Comparison of ENCODE assay signal across 32 mouse cellular contexts in the genomic region with DNA sequence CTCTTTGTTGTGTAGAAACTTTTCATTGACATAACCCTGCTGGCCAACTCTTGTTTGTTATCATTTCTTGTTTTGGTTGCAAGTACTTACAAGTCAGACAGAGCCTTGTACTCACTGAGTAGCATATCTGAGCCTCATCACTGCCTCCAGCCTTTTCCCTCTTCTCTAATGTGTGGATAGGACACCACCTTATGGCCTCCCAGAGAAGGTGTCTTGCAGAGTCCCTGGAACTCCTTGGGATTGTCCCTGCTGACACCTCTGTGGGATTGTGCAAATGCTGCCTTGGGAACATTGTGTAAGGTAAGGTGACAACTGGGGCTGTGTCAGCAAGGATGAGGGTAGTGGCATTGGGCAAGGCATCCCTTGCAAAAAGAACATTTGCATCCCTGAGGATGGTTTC. TPM values are rescaled to one million over a fixed set of nuclear protein-coding genes. Genes with fewer than 3 reads are reported as not detected.
DNase-seq lines count a peak whose midpoint lies in the region; ATAC-seq and TF ChIP-seq lines count a peak whose summit lies in the region.
"Had no signal": no experiment of that assay in that cellular context is flagged by ENCODE, and none has a peak within 500 bp of the region (broad histone marks: within the 10 kb centered on the region; RNA-seq: fewer than 3 reads in every experiment).

No protein-coding gene starts in this region.

- no peak for TF ChIP-seq EP300 in liver, postnatal 0 days (IDR thresholded peaks at IDR 0.05; ENCODE audit: low read depth)
- TF ChIP-seq EP300 in stomach, postnatal 0 days (optimal IDR thresholded peaks at IDR 0.05) = no peak

- H3K4me3 ChIP-seq in hindbrain, postnatal 0 days (ENCODE audit: low read length) = no peak overlapping the region
- no peak overlapping the region for H3K4me3 ChIP-seq in hindbrain, embryonic 14.5 days (replicated peaks; ENCODE audit: low read length)
- H3K4me3 ChIP-seq in liver, postnatal 0 days (ENCODE audit: low read depth, low read length) = no peak overlapping the region
- no peak overlapping the region for H3K4me3 ChIP-seq in liver, embryonic 12.5 days
- no peak overlapping the region for H3K4me3 ChIP-seq in stomach, postnatal 0 days (ENCODE audit: low read depth, low read length)
- H3K4me3 ChIP-seq: hindbrain, embryonic 15.5 days; limb, embryonic 10.5 days; lung, embryonic 15.5 days; stomach, embryonic 15.5 days had no signal

- no peak overlapping the region for H3K27ac ChIP-seq in hindbrain, postnatal 0 days
- no peak overlapping the region for H3K27ac ChIP-seq in hindbrain, embryonic 14.5 days
- H3K27ac ChIP-seq in liver, postnatal 0 days (ENCODE audit: low read depth) = no peak overlapping the region
- H3K27ac ChIP-seq in liver, embryonic 12.5 days = no peak overlapping the region
- no peak overlapping the region for H3K27ac ChIP-seq in stomach, postnatal 0 days (replicated peaks)
- H3K27ac ChIP-seq: hindbrain, embryonic 15.5 days; limb, embryonic 10.5 days; lung, embryonic 15.5 days; macrophage; stomach, embryonic 15.5 days had no signal

- ATAC-seq in hindbrain, postnatal 0 days = no peak
- ATAC-seq in hindbrain, embryonic 14.5 days (ENCODE audit: low FRiP score) = no peak
- no peak for ATAC-seq in liver, postnatal 0 days
- ATAC-seq in liver, embryonic 12.5 days = no peak
- ATAC-seq in stomach, postnatal 0 days (ENCODE audit: low FRiP score, low TSS enrichment) = no peak
- ATAC-seq: intestine, embryonic 16.5 days; midbrain, embryonic 16.5 days had no signal

- 0 out of 2 replicates have a peak, but pooled peaks cover 3% of the 10 kb centered on the region for H3K4me1 ChIP-seq in hindbrain, postnatal 0 days (ENCODE audit: insufficient read depth, low read length)
- H3K4me1 ChIP-seq in hindbrain, embryonic 14.5 days (replicated peaks; ENCODE audit: control insufficient read depth, insufficient read depth, low read length) = no peaks in the 10 kb centered on the region
- H3K4me1 ChIP-seq in liver, postnatal 0 days (ENCODE audit: insufficient read depth) = no peaks in the 10 kb centered on the region
- H3K4me1 ChIP-seq in liver, embryonic 12.5 days = 0 out of 2 replicates have a peak, but pooled peaks cover 4% of the 10 kb centered on the region
- no peaks in the 10 kb centered on the region for H3K4me1 ChIP-seq in stomach, postnatal 0 days (replicated peaks; ENCODE audit: control insufficient read depth, insufficient read depth)

- H3K27me3 ChIP-seq in hindbrain, postnatal 0 days (ENCODE audit: insufficient read depth, low read length) = no peaks in the 10 kb centered on the region
- no peaks in the 10 kb centered on the region for H3K27me3 ChIP-seq in hindbrain, embryonic 14.5 days (ENCODE audit: control insufficient read depth, insufficient read depth, low read length)
- H3K27me3 ChIP-seq in liver, postnatal 0 days (ENCODE audit: insufficient read depth, low read length) = no peaks in the 10 kb centered on the region
- H3K27me3 ChIP-seq in liver, embryonic 12.5 days (replicated peaks) = peaks cover 16% of the 10 kb centered on the region; the same call in 1 of the 2 replicates
- H3K27me3 ChIP-seq in stomach, postnatal 0 days (ENCODE audit: control insufficient read depth, insufficient read depth, low read length) = no peaks in the 10 kb centered on the region
- H3K27me3 ChIP-seq: hindbrain, embryonic 15.5 days; lung, embryonic 15.5 days; stomach, embryonic 15.5 days had no signal

- H3K4me2 ChIP-seq in hindbrain, postnatal 0 days (ENCODE audit: low read depth, low read length) = no peak overlapping the region
- H3K4me2 ChIP-seq in hindbrain, embryonic 14.5 days (replicated peaks) = no peak overlapping the region
- H3K4me2 ChIP-seq in liver, postnatal 0 days (ENCODE audit: low read depth, low read length) = no peak overlapping the region
- H3K4me2 ChIP-seq in liver, embryonic 12.5 days = no peak overlapping the region
- H3K4me2 ChIP-seq in stomach, postnatal 0 days (replicated peaks; ENCODE audit: low read depth) = no peak overlapping the region
- H3K4me2 ChIP-seq: hindbrain, embryonic 15.5 days; lung, embryonic 15.5 days; stomach, embryonic 15.5 days had no signal

- no peaks in the 10 kb centered on the region for H3K9me3 ChIP-seq in hindbrain, postnatal 0 days (ENCODE audit: low read length)
- H3K9me3 ChIP-seq in hindbrain, embryonic 14.5 days (ENCODE audit: control insufficient read depth, low read length) = no peaks in the 10 kb centered on the region
- no peaks in the 10 kb centered on the region for H3K9me3 ChIP-seq in liver, postnatal 0 days (ENCODE audit: low read length)
- H3K9me3 ChIP-seq in liver, embryonic 12.5 days (replicated peaks) = no peaks in the 10 kb centered on the region
- H3K9me3 ChIP-seq in stomach, postnatal 0 days (ENCODE audit: control insufficient read depth, low read length) = no peaks in the 10 kb centered on the region
- H3K9me3 ChIP-seq: hindbrain, embryonic 15.5 days; limb, embryonic 10.5 days; lung, embryonic 15.5 days; stomach, embryonic 15.5 days had no signal

- TF ChIP-seq CTCF in hindbrain, postnatal 0 days (IDR thresholded peaks at IDR 0.05; ENCODE audit: low read depth) = peak; percentile 35
- peak; percentile 17; the same call in 1 of the 2 replicates for TF ChIP-seq CTCF in liver, postnatal 0 days (IDR thresholded peaks at IDR 0.05; ENCODE audit: low read depth)
- TF ChIP-seq CTCF in stomach, postnatal 0 days (IDR thresholded peaks at IDR 0.05; ENCODE audit: low read depth) = peak; percentile 68

- no peak overlapping the region for H3K9ac ChIP-seq in hindbrain, postnatal 0 days (replicated peaks; ENCODE audit: low read length)
- H3K9ac ChIP-seq in hindbrain, embryonic 14.5 days = no peak overlapping the region
- no peak overlapping the region for H3K9ac ChIP-seq in liver, postnatal 0 days (replicated peaks)
- no peak overlapping the region for H3K9ac ChIP-seq in liver, embryonic 12.5 days
- H3K9ac ChIP-seq in stomach, postnatal 0 days (ENCODE audit: low read length) = no peak overlapping the region
- H3K9ac ChIP-seq: hindbrain, embryonic 15.5 days; lung, embryonic 15.5 days; stomach, embryonic 15.5 days had no signal

- no peak for DNase-seq in hindbrain, postnatal 0 days (ENCODE audit: low spot score)
- no peak for DNase-seq in hindbrain, embryonic 14.5 days (ENCODE audit: low spot score)
- no peak for DNase-seq in liver, postnatal 0 days
- DNase-seq in NIH3T3 (ENCODE audit: low read depth) = peak; percentile 59
- no peak for DNase-seq in stomach, postnatal 0 days (ENCODE audit: low spot score)
- no peak for DNase-seq in thymus, postnatal 36 days
- DNase-seq: adrenal gland, postnatal 14 days; B cell, adult 2 months; cerebellum, adult 8-10 months; gastrocnemius, postnatal 36 days; heart, postnatal 4 days; liver; thymus, adult 2 months had no signal

- H3K36me3 ChIP-seq in hindbrain, postnatal 0 days (ENCODE audit: insufficient read depth, low read length) = no peaks in the 10 kb centered on the region
- H3K36me3 ChIP-seq in hindbrain, embryonic 14.5 days (replicated peaks; ENCODE audit: control insufficient read depth, insufficient read depth) = no peaks in the 10 kb centered on the region
- H3K36me3 ChIP-seq in liver, postnatal 0 days (replicated peaks; ENCODE audit: insufficient read depth, low read length) = no peaks in the 10 kb centered on the region
- H3K36me3 ChIP-seq in liver, embryonic 12.5 days = no peaks in the 10 kb centered on the region
- H3K36me3 ChIP-seq in stomach, postnatal 0 days (ENCODE audit: control insufficient read depth, insufficient read depth, low read length) = no peaks in the 10 kb centered on the region
- H3K36me3 ChIP-seq: hindbrain, embryonic 15.5 days; limb, embryonic 10.5 days; lung, embryonic 15.5 days; stomach, embryonic 15.5 days had no signal

RNA-seq across cellular contexts. Expression of gene Ccdc105, which starts 9.1 kb away (rescaled TPM):
- total RNA-seq in hindbrain, postnatal 0 days (2014; rRNA removed) = not detected in 2 replicates
- 0.16 and 0.28 TPM in 2 replicates for polyA plus RNA-seq in hindbrain, postnatal 0 days (2015; fragmentation: Nextera tagmentation; extraction: Ambion mirVana)
- 0.23 and 0.35 TPM in 2 replicates for polyA plus RNA-seq in hindbrain, embryonic 14.5 days (2014; fragmentation: Nextera tagmentation; extraction: Ambion mirVana)
- not detected in 2 replicates for polyA plus RNA-seq in liver, postnatal 0 days (2015; fragmentation: Nextera tagmentation; extraction: Ambion mirVana)
- polyA plus RNA-seq in liver, embryonic 12.5 days (2016; fragmentation: Nextera tagmentation; extraction: Ambion mirVana) = not detected in 2 replicates
- polyA plus RNA-seq in stomach, postnatal 0 days (2015; fragmentation: Nextera tagmentation; extraction: Ambion mirVana) = 0.07 TPM in 1 of 2 replicates, not detected in the other
- total RNA-seq: adrenal gland, postnatal 14 days; CH12.LX; gastrocnemius, adult 18-20 months; gastrocnemius, postnatal 36 days; heart, adult 8-10 months; heart, postnatal 4 days; MEL had no signal
- polyA plus RNA-seq: heart, embryonic 16.5 days; intestine, embryonic 16.5 days; kidney, embryonic 16.5 days; macrophage; spleen, adult 2 months; stomach, embryonic 15.5 days had no signal

RNA-seq across cellular contexts. Expression of gene Casp14, which starts 25.6 kb away (rescaled TPM):
- not detected in 2 replicates for total RNA-seq in hindbrain, postnatal 0 days (2014; rRNA removed)
- not detected in 2 replicates for polyA plus RNA-seq in hindbrain, postnatal 0 days (2015; fragmentation: Nextera tagmentation; extraction: Ambion mirVana)
- polyA plus RNA-seq in hindbrain, embryonic 14.5 days (2014; fragmentation: Nextera tagmentation; extraction: Ambion mirVana) = not detected in 2 replicates
- polyA plus RNA-seq in liver, postnatal 0 days (2015; fragmentation: Nextera tagmentation; extraction: Ambion mirVana) = not detected in 2 replicates
- polyA plus RNA-seq in liver, embryonic 12.5 days (2016; fragmentation: Nextera tagmentation; extraction: Ambion mirVana) = not detected in 2 replicates
- polyA plus RNA-seq in stomach, postnatal 0 days (2015; fragmentation: Nextera tagmentation; extraction: Ambion mirVana) = 29.5 and 31.1 TPM in 2 replicates
- total RNA-seq: adrenal gland, postnatal 14 days; CH12.LX; gastrocnemius, adult 18-20 months; gastrocnemius, postnatal 36 days; heart, adult 8-10 months; heart, postnatal 4 days; layer of hippocampus, postnatal 25 days; MEL had no signal
- polyA plus RNA-seq: forebrain, embryonic 11.5 days; heart, embryonic 16.5 days; hindbrain, embryonic 15.5 days; kidney, embryonic 16.5 days; macrophage; midbrain, embryonic 16.5 days; neural tube, embryonic 14.5 days; spleen, adult 2 months; urinary bladder, adult 2 months had no signal

RNA-seq across cellular contexts. Expression of gene Slc1a6, which starts 36.6 kb away (rescaled TPM):
- 79.2 and 80.1 TPM in 2 replicates for total RNA-seq in hindbrain, postnatal 0 days (2014; rRNA removed)
- polyA plus RNA-seq in hindbrain, postnatal 0 days (2015; fragmentation: Nextera tagmentation; extraction: Ambion mirVana) = 38.8 and 41.3 TPM in 2 replicates
- polyA plus RNA-seq in hindbrain, embryonic 14.5 days (2014; fragmentation: Nextera tagmentation; extraction: Ambion mirVana) = 11.9 and 17.4 TPM in 2 replicates
- 0.08 and 0.13 TPM in 2 replicates for polyA plus RNA-seq in liver, postnatal 0 days (2015; fragmentation: Nextera tagmentation; extraction: Ambion mirVana)
- polyA plus RNA-seq in liver, embryonic 12.5 days (2016; fragmentation: Nextera tagmentation; extraction: Ambion mirVana) = 0.61 and 0.78 TPM in 2 replicates
- 0.23 and 0.38 TPM in 2 replicates for polyA plus RNA-seq in stomach, postnatal 0 days (2015; fragmentation: Nextera tagmentation; extraction: Ambion mirVana)
- total RNA-seq: gastrocnemius, adult 18-20 months; gastrocnemius, postnatal 36 days; heart, adult 8-10 months; MEL had no signal
- polyA plus RNA-seq: macrophage; thymus, adult 2 months had no signal

Comparison
In these comparisons a context has a peak if more than half of its experiments do, and no peak if none do; other contexts are left out.
1. CTCF ChIP-seq: peak in every context shown above with its lines; median percentile 68 in stomach, postnatal 0 days; 35 in hindbrain, postnatal 0 days; 17 in liver, postnatal 0 days.
2. RNA of gene Casp14, which starts 25.6 kb away (polyA plus RNA-seq): 29.5 to 31.1 TPM in stomach, postnatal 0 days; not detected in hindbrain, postnatal 0 days, not detected in hindbrain, embryonic 14.5 days, not detected in liver, postnatal 0 days and not detected in liver, embryonic 12.5 days; every median in the first group is over 10 times any median in the second.